Mouse (Mus musculus): ENCODE results near the gene Ppp1r9b. TPM values are rescaled to one million over a fixed set of nuclear protein-coding genes. Genes with fewer than 3 reads are reported as not detected.
A peak's percentile ranks its signal among the peaks of the same experiment; 100 is the strongest.

Ppp1r9b gene
- 9.9 and 10.7 TPM in 2 replicates for polyA plus RNA-seq (2015; fragmentation: Nextera tagmentation; extraction: Ambion mirVana)

GRCm38 (mm10) chr11:94990749-94991577 is at the start of gene Ppp1r9b:
Gene Ppp1r9b, plus strand, starts transcription at chr11:94991035.
- H3K4me1 ChIP-seq (ENCODE audit: insufficient read depth, low read length), result peaks cover 68% of the 10 kb centered on the region
- H3K36me3 ChIP-seq (ENCODE audit: insufficient read depth, low read length), result no peaks in the 10 kb centered on the region
- peak within 1 kb of the TSS; percentile 95 for H3K27ac ChIP-seq (ENCODE audit: low read length)
- WGBS, result under 1% methylated on average over 53 of the region's 69 CpGs
- H3K4me2 ChIP-seq (replicated peaks; ENCODE audit: low read depth, low read length), result peak within 1 kb of the TSS; percentile 90
- no peaks in the 10 kb centered on the region for H3K27me3 ChIP-seq (ENCODE audit: insufficient read depth, low read length)
- H3K9me3 ChIP-seq (ENCODE audit: low read length), result no peaks in the 10 kb centered on the region
- peak within 1 kb of the TSS; percentile 93 for H3K9ac ChIP-seq (replicated peaks; ENCODE audit: low read length)
- peak; percentile 87 for ATAC-seq (ENCODE audit: low FRiP score, low TSS enrichment)
- H3K4me3 ChIP-seq (ENCODE audit: low read length), result peak within 1 kb of the TSS; percentile 95

- Histone ChIP-seq H3K4me1 (ENCODE audit: insufficient read depth, low read length) (peaks cover 15% of the 10 kb centered on the region; the same call in 1 of the 2 replicates), H3K9ac (replicated peaks; ENCODE audit: low read length) (peak overlapping the region; percentile 23; the same call in 1 of the 2 replicates), H3K27ac (ENCODE audit: low read length) (peak overlapping the region; percentile 47; the same call in 1 of the 2 replicates), H3K36me3 (ENCODE audit: insufficient read depth, low read length) (peaks cover 18% of the 10 kb centered on the region; the same call in 1 of the 2 replicates), H3K4me2 (replicated peaks; ENCODE audit: low read depth, low read length) (no peak overlapping the region; the same call in 1 of the 2 replicates), H3K4me3 (ENCODE audit: low read length) (no peak overlapping the region), H3K27me3 (ENCODE audit: insufficient read depth, low read length) (peaks cover 11% of the 10 kb centered on the region), H3K9me3 (ENCODE audit: low read length) (no peaks in the 10 kb centered on the region)
- WGBS, result 42% methylated on average over 9 of the region's 9 CpGs
- ATAC-seq (ENCODE audit: low FRiP score, low TSS enrichment), result no peak
Measured at GRCm38 (mm10) chr11:94941121-94941520, 49.7 kb upstream of the Ppp1r9b start.

- Histone ChIP-seq H3K36me3 (ENCODE audit: insufficient read depth, low read length) (peaks cover 18% of the 10 kb centered on the region; the same call in 1 of the 2 replicates), H3K9me3 (ENCODE audit: low read length) (no peaks in the 10 kb centered on the region), H3K4me3 (ENCODE audit: low read length) (no peak overlapping the region), H3K27me3 (ENCODE audit: insufficient read depth, low read length) (peaks cover 6% of the 10 kb centered on the region; the same call in 1 of the 2 replicates), H3K9ac (replicated peaks; ENCODE audit: low read length) (no peak overlapping the region), H3K27ac (ENCODE audit: low read length) (no peak overlapping the region), H3K4me2 (replicated peaks; ENCODE audit: low read depth, low read length) (no peak overlapping the region; the same call in 1 of the 2 replicates), H3K4me1 (ENCODE audit: insufficient read depth, low read length) (peaks cover 11% of the 10 kb centered on the region; the same call in 1 of the 2 replicates)
- 73% methylated on average over 8 of the region's 8 CpGs for WGBS
- no peak for ATAC-seq (ENCODE audit: low FRiP score, low TSS enrichment)
Measured at GRCm38 (mm10) chr11:94941776-94942175, 49.1 kb upstream of the Ppp1r9b start.

- Histone ChIP-seq H3K4me3 (ENCODE audit: low read length) (no peak overlapping the region), H3K4me1 (ENCODE audit: insufficient read depth, low read length) (peaks cover 9% of the 10 kb centered on the region; the same call in 1 of the 2 replicates), H3K27ac (ENCODE audit: low read length) (peak overlapping the region; percentile 62; the same call in 1 of the 2 replicates), H3K27me3 (ENCODE audit: insufficient read depth, low read length) (peaks cover 6% of the 10 kb centered on the region; the same call in 1 of the 2 replicates), H3K36me3 (ENCODE audit: insufficient read depth, low read length) (peaks cover 23% of the 10 kb centered on the region; the same call in 1 of the 2 replicates), H3K9me3 (ENCODE audit: low read length) (no peaks in the 10 kb centered on the region), H3K4me2 (replicated peaks; ENCODE audit: low read depth, low read length) (no peak overlapping the region), H3K9ac (replicated peaks; ENCODE audit: low read length) (no peak overlapping the region)
- ATAC-seq (ENCODE audit: low FRiP score, low TSS enrichment), result no peak
- 54% methylated on average over 13 of the region's 13 CpGs for WGBS
Measured at GRCm38 (mm10) chr11:94942282-94943023, 48.4 kb upstream of the Ppp1r9b start.

GRCm38 (mm10) chr11:94943054-94943453 is 47.8 kb upstream of the Ppp1r9b start:
- Histone ChIP-seq H3K27me3 (ENCODE audit: insufficient read depth, low read length) (peaks cover 6% of the 10 kb centered on the region; the same call in 1 of the 2 replicates), H3K4me2 (replicated peaks; ENCODE audit: low read depth, low read length) (no peak overlapping the region), H3K4me3 (ENCODE audit: low read length) (no peak overlapping the region), H3K4me1 (ENCODE audit: insufficient read depth, low read length) (peaks cover 3% of the 10 kb centered on the region; the same call in 1 of the 2 replicates), H3K9me3 (ENCODE audit: low read length) (no peaks in the 10 kb centered on the region), H3K36me3 (ENCODE audit: insufficient read depth, low read length) (peaks cover 23% of the 10 kb centered on the region; the same call in 1 of the 2 replicates), H3K27ac (ENCODE audit: low read length) (peak overlapping the region; percentile 62; the same call in 1 of the 2 replicates), H3K9ac (replicated peaks; ENCODE audit: low read length) (no peak overlapping the region)
- ATAC-seq (ENCODE audit: low FRiP score, low TSS enrichment), result no peak
- WGBS, result 75% methylated on average over 15 of the region's 15 CpGs

- no peak for ATAC-seq (ENCODE audit: low FRiP score, low TSS enrichment)
- no peaks in the 10 kb centered on the region for H3K4me1 ChIP-seq (ENCODE audit: insufficient read depth, low read length)
- no peak overlapping the region for H3K4me2 ChIP-seq (replicated peaks; ENCODE audit: low read depth, low read length)
- no peak overlapping the region for H3K4me3 ChIP-seq (ENCODE audit: low read length)
- H3K9me3 ChIP-seq (ENCODE audit: low read length), result no peaks in the 10 kb centered on the region
- no peaks in the 10 kb centered on the region for H3K27me3 ChIP-seq (ENCODE audit: insufficient read depth, low read length)
- H3K27ac ChIP-seq (ENCODE audit: low read length), result peak overlapping the region; percentile 37; the same call in 1 of the 2 replicates
- peaks cover 25% of the 10 kb centered on the region; the same call in 1 of the 2 replicates for H3K36me3 ChIP-seq (ENCODE audit: insufficient read depth, low read length)
- no peak overlapping the region for H3K9ac ChIP-seq (replicated peaks; ENCODE audit: low read length)
- 22% methylated on average over 8 of the region's 8 CpGs for WGBS
Measured at GRCm38 (mm10) chr11:94944295-94944694, 46.5 kb upstream of the Ppp1r9b start.

GRCm38 (mm10) chr11:94945236-94945635 is 45.6 kb upstream of the Ppp1r9b start:
- Histone ChIP-seq H3K27ac (ENCODE audit: low read length) (peak overlapping the region; percentile 64; the same call in 1 of the 2 replicates), H3K9me3 (ENCODE audit: low read length) (no peaks in the 10 kb centered on the region), H3K36me3 (ENCODE audit: insufficient read depth, low read length) (peaks cover 25% of the 10 kb centered on the region; the same call in 1 of the 2 replicates), H3K4me1 (ENCODE audit: insufficient read depth, low read length) (no peaks in the 10 kb centered on the region), H3K4me3 (ENCODE audit: low read length) (no peak overlapping the region), H3K4me2 (replicated peaks; ENCODE audit: low read depth, low read length) (no peak overlapping the region), H3K9ac (replicated peaks; ENCODE audit: low read length) (no peak overlapping the region), H3K27me3 (ENCODE audit: insufficient read depth, low read length) (no peaks in the 10 kb centered on the region)
- no peak for ATAC-seq (ENCODE audit: low FRiP score, low TSS enrichment)
- WGBS, result 88% methylated on average over 12 of the region's 12 CpGs

GRCm38 (mm10) chr11:94952169-94952568 is 38.7 kb upstream of the Ppp1r9b start:
- H3K9me3 ChIP-seq (ENCODE audit: low read length), result no peaks in the 10 kb centered on the region
- H3K4me1 ChIP-seq (ENCODE audit: insufficient read depth, low read length), result peaks cover 7% of the 10 kb centered on the region
- H3K4me2 ChIP-seq (replicated peaks; ENCODE audit: low read depth, low read length), result no peak overlapping the region
- ATAC-seq (ENCODE audit: low FRiP score, low TSS enrichment), result no peak
- H3K4me3 ChIP-seq (ENCODE audit: low read length), result no peak overlapping the region
- no peaks in the 10 kb centered on the region for H3K27me3 ChIP-seq (ENCODE audit: insufficient read depth, low read length)
- H3K27ac ChIP-seq (ENCODE audit: low read length), result no peak overlapping the region
- H3K9ac ChIP-seq (replicated peaks; ENCODE audit: low read length), result no peak overlapping the region
- WGBS, result 15% methylated on average over 6 of the region's 6 CpGs
- peaks cover 11% of the 10 kb centered on the region; the same call in 1 of the 2 replicates for H3K36me3 ChIP-seq (ENCODE audit: insufficient read depth, low read length)

- 84% methylated on average over 9 of the region's 9 CpGs for WGBS
- peaks cover 15% of the 10 kb centered on the region for H3K4me1 ChIP-seq (ENCODE audit: insufficient read depth, low read length)
- H3K4me3 ChIP-seq (ENCODE audit: low read length), result no peak overlapping the region
- H3K27me3 ChIP-seq (ENCODE audit: insufficient read depth, low read length), result no peaks in the 10 kb centered on the region
- H3K36me3 ChIP-seq (ENCODE audit: insufficient read depth, low read length), result peaks cover 7% of the 10 kb centered on the region; the same call in 1 of the 2 replicates
- no peak overlapping the region for H3K9ac ChIP-seq (replicated peaks; ENCODE audit: low read length)
- H3K27ac ChIP-seq (ENCODE audit: low read length), result no peak overlapping the region
- H3K9me3 ChIP-seq (ENCODE audit: low read length), result no peaks in the 10 kb centered on the region
- ATAC-seq (ENCODE audit: low FRiP score, low TSS enrichment), result no peak
- H3K4me2 ChIP-seq (replicated peaks; ENCODE audit: low read depth, low read length), result no peak overlapping the region
Measured at GRCm38 (mm10) chr11:94955103-94955502, 35.7 kb upstream of the Ppp1r9b start.

Data from kidney, embryonic 16.5 days (tissue).